Mouse (Mus musculus) layer of hippocampus, postnatal 14 days (tissue): ENCODE measurements at regions not wholly inside any gene's neighbourhood (a gene's known extent, or its start where the extent isn't known, plus 50 kb on each side); places are given as distances from the start of the nearest gene placed in this dataset.

ENCODE experiments used
- DNase-seq, 2 experiments: peaks; one replicate each; pipeline ENCODE4 v3.0.0; 2021 to 2022; ENCODE audit warnings: low spot score in 2 of 2, mixed read lengths in 1 of 2

DNA sequence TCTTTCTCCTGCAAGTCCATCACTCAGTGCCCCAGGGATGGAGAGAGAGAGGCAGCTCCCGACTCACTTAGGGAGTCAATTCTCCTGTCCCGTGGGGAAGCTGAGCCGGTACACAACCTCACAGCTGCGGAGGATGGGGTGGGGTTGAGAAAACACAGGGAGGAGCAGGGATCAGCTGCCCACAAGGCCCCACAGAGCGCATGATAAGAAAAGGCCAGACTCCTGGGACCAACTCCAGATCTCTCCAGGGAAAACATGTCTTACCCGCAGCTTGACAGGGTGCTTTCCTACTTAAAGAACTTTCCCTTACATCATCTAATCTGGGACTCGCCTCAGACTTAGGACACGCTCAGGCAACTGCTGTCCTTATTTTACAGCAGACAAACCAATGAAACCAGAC lies 104.3 kb upstream of the Zfp703 start:
- no peak for DNase-seq

- DNase-seq, result no peak
Observed at GRCm38 (mm10) chr8:26880177-26880576, 96.9 kb upstream of the Zfp703 start.

DNA sequence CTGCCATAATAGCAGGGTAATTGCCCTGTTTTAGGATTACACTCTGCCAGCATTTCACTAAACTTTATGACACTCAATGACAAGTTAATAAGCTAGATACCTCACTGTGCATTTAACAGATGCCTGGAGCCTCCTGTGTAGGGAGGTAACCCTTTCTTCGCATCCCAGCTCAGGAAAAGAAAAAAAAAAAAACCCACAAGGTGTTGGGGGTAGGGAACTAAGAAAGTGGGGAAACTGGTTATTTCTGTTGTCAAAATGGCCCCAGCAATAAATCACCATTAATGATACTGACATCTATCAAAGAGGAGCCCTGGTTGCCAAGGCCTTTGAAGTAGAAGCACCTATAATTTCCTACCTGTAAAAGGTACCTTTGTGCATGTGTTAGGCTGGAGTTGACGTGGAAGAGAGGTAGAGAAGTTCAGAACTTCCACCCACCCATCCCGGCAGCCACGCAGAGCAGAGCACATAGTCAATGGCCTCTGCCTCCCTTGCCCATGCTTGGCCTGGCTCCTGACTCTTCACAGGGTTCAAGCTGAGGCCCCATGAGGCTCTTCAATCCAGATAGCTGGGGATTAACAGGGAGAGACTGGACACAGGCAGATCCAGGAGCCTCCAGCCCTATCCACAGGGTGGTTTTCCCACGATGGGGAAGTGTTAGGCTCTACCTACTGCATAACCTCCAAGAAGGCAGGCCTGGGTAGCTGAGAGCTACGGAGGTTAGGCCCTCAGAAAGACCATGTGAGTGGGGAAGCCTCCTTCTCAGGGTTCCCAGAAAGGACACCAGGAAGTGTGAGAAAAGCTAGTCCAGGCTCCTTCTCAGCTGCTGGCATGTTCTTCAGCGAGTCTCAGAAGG lies 95.6 kb upstream of the Zfp703 start:
- DNase-seq, result no peak

DNA sequence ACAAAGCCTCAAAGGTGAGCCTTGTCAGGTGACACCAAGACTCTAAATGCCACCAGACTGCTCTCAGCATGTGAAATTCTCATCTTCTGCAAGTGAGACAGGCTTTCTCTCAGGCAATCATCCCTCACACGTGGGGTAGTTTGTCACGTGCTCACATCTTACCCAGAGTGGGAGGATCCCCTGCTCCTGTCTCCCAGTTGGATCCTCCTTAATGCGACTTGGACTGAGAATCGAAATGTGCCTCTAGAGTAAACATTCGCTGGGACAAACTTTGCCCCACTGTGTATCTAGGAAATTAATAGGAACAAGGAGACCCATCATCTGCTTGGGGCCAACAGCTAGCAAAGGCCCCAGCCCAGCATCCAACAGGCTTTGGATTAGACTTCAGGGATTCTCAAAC lies 94.5 kb upstream of the Zfp703 start:
- DNase-seq, result no peak

- DNase-seq, result no peak
Observed at GRCm38 (mm10) chr8:26883285-26883684, 93.8 kb upstream of the Zfp703 start.

GRCm38 (mm10) chr8:26883770-26884169 lies 93.4 kb upstream of the Zfp703 start:
- DNase-seq, result no peak

DNA sequence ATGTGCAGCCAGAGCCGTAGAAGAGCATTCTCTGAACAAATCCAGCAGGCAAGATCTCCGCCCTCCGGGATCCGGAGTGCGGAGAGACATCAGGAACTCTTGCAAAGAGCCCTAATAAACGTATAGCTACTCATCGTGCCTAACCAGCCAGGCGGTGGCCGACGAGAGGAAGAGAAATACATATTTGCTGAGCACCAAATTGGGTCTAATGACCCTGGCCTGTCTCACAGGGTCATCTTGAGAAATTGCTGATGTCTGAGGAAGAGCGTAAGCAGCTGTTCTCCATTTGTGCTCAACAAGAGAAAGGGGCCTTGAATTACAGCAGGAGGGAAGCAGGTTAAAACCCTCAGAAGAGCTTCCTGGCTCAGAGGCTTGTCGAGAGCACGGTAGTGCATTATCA lies 92.8 kb upstream of the Zfp703 start:
- DNase-seq, result no peak

GRCm38 (mm10) chr8:26885365-26885764 lies 91.8 kb upstream of the Zfp703 start:
- no peak for DNase-seq

DNA sequence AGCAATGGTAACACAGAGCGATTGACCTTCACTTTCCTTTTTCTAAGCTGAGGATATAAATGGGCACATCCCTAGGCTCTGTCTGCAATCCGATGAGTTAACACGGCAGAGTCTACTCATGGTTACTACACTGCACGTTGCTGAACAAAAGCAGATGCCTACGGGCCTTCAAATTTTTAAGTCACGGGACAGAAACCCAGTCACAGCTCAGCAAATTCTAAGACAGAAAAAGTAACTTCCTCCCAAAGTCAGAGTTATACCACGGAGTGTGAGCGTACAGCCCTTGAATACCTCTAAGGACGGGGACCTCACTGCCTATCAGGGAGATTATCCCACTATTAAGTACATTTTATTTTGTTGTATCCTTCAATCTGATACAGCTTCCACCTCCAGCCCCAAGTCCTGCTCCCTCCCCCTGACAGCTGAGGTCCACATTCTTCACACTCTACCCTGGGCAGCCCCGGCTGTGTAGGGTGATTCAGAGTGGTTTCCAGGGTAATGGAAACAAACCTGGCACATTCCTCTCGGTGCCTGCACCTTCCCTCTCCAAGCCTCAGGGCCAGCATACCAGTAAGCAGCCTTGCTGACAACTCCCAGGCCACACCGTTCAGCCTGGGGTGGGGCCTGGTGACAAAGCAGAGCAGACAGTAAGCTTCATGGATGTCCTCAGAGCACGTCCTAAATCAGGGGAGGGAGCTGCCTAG lies 90.2 kb upstream of the Zfp703 start:
- no peak for DNase-seq

- DNase-seq, result no peak
Observed at GRCm38 (mm10) chr8:26887551-26887950, 89.6 kb upstream of the Zfp703 start.

DNA sequence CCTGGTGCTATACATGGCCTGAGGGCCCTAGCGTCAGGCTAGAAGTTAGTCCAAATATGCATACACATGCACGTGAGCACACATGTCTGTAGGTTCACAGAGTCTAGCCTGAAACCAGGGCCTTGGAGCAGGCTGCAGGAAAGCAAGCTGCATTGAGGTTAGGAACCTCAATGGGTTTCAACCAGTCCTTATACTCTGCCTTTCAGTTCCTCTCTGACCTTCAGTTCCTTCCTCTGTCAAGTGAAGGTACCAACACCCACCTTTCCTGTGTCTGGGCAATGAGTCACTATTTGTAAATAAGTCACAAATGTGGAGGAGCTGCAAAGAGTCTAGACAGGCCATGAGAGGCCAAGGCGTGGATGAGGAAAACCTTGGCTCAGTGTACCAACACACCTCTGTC lies 89.1 kb upstream of the Zfp703 start:
- no peak for DNase-seq

DNA sequence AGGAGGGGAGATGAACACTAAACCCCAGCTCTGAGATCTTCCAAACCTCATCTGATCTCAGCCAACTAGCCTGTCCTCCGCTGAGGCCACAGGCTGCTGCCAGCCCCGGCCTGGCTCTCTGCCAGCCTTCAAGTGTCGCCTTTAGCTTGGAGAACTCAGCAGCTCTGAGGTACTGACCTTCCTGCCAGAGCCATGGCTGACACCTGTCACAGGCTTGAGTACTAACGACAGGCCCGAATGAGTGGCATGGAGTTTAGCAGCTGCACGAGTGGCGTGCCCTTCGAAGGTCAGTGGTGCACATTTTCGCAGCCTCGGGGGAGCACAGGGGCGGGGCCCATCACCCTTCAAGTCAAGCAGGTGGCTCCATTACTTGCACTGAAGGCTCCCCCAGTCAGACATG lies 85.2 kb upstream of the Zfp703 start:
- DNase-seq, result no peak

DNA sequence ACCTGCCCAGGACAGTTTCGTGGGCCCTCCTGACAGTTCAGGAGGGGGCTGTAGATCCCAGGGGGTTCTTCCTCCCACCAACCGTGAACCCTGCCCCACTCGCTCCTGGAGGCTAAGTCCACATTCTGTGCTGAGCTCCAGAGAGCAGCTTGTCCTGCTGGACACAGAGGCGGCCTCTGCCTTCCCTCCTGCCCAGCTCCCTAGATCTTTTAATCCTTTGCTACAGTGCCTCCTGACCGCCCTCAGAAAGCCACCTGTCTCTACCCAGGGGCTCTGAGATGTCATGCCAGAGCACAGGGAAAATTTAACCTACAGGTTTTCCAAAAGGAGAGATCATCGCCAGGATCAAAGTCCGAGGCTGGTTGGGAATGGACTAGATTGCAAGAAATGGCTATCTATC lies 84.7 kb upstream of the Zfp703 start:
- DNase-seq, result no peak

DNA sequence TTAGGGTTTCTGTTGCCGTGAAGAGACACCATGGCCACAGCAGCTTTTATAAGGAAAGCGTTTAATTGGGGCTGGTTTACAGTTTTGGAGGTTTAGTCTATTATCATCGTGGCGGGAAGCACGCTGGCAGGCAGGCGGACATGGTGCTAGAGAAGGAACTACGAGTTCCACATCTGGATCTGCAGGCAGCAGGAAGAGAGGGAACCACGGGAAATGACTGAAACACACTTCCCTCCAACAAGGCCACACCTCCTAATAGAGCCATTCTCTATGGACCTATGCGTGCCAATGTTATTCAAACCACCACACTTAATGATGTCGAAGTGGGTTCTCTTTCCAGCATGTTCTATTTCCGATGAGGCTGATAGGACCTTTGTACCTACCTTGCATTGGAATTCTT lies 81.3 kb upstream of the Zfp703 start:
- DNase-seq, result no peak

- no peak for DNase-seq
Observed at GRCm38 (mm10) chr8:26903289-26903688, 73.8 kb upstream of the Zfp703 start.

GRCm38 (mm10) chr8:26906257-26906656 lies 70.9 kb upstream of the Zfp703 start:
- DNase-seq, result no peak

- DNase-seq, result no peak
Observed at GRCm38 (mm10) chr8:26907347-26908170, 69.6 kb upstream of the Zfp703 start.

DNA sequence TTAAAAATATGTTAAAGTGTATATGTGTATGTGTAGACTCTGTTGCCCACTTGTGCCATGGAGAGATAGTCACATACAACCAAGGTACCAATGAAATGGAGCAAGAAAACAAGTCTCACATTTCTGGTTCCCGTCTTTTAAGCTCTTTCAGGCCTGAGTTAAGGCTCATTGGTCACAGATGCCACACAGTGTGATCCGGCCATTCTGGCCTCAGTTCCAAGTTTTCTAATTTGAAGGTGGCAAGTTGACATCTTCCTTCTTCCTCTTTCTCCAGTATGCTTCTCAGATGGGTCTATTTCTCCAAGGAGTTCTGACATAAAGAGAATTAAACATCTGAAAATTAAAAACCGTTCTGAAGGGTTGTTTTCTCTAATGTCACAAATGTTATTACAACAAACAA lies 66.9 kb upstream of the Zfp703 start:
- no peak for DNase-seq

GRCm38 (mm10) chr8:26913562-26914529 lies 63.3 kb upstream of the Zfp703 start:
- no peak for DNase-seq

GRCm38 (mm10) chr8:26915731-26916130 lies 61.4 kb upstream of the Zfp703 start:
- no peak for DNase-seq
